Mouse (Mus musculus) hindbrain, embryonic 15.5 days (tissue): ENCODE data around the gene Cdc34. TPM values are rescaled to one million over a fixed set of nuclear protein-coding genes. Genes with fewer than 3 reads are reported as not detected.

Source experiments
- ATAC-seq: fragments of 200-750 bp; cut with Nextera tagmentation; 2 replicates; pipeline ENCODE4 v1.8.0; 2017; ENCODE audit warnings: low read depth, moderate number of reproducible peaks, moderate TSS enrichment; ENCODE audit not compliant: low FRiP score
- H3K27ac ChIP-seq: fragments of 300-500 bp; sonication (generic); replicated peaks from 2 replicates; pipeline ENCODE4 v1.5.1; 2015; ENCODE audit warnings: mild to moderate bottlenecking, inconsistent platforms
- H3K27me3 ChIP-seq: fragments of 300-500 bp; sonication (generic); 2 replicates; pipeline ENCODE4 v1.6.1; 2015; ENCODE audit warnings: control low read depth, inconsistent platforms
- H3K36me3 ChIP-seq: fragments of 300-500 bp; sonication (generic); 2 replicates; pipeline ENCODE4 v1.6.1; 2015; ENCODE audit warnings: control low read depth, inconsistent platforms
- H3K4me1 ChIP-seq: fragments of 300-500 bp; sonication (generic); replicated peaks from 2 replicates; pipeline ENCODE4 v1.6.1; 2015; ENCODE audit warnings: control low read depth, inconsistent platforms
- H3K4me2 ChIP-seq: fragments of 300-500 bp; sonication (generic); 2 replicates; pipeline ENCODE4 v1.6.1; 2015; ENCODE audit warnings: moderate library complexity, mild to moderate bottlenecking, inconsistent platforms
- H3K4me3 ChIP-seq: fragments of 300-500 bp; sonication (generic); 2 replicates; pipeline ENCODE4 v1.5.1; 2015; ENCODE audit warnings: mild to moderate bottlenecking, inconsistent platforms
- H3K9ac ChIP-seq: fragments of 300-500 bp; sonication (generic); 2 replicates; pipeline ENCODE4 v1.6.1; 2015; ENCODE audit warnings: inconsistent platforms
- H3K9me3 ChIP-seq: fragments of 300-500 bp; sonication (generic); 2 replicates; pipeline ENCODE4 v1.6.1; 2016; ENCODE audit warnings: control low read depth, inconsistent platforms
- WGBS: fragments of 180-500 bp; shearing (Covaris S2); methylation state at CpG from one replicate; pipeline ENCODE4 v1.1.7; 2015; 5-methylcytosine and 5-hydroxymethylcytosine counted together
- polyA plus RNA-seq: library from polyadenylated mRNA; unstranded; fragments of >200 nt; fragmentation: Nextera tagmentation; extraction: Ambion mirVana; gene quantifications from 2 replicates; pipeline ENCODE4 v1.2.1, GENCODE M21; 2015

Cdc34 gene
- polyA plus RNA-seq, 1 experiment from 2014 or later: 91.7 TPM

DNA sequence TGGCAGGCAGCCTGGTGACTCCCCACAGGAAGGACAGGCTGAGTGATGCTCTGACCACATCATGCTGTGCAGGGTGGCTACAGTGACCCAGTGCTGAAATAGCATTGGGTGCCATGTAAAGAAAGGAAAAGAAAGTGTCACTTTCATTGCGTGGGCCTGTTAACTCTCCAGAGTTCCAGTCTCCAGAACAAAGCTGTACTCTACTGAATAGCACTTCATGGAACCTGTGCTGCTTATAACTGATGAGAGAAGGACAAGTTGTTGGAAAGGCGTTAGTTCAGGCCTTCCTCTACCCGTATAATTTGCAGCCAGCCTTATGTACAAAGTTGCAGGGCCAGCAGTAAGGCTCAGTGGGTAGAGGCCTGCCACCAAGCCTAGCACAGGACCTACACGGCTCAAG is 6.7 kb downstream of the Cdc34 start, which contains the start of gene Gzmm:
Gene Gzmm (plus strand): TSS at position 301 of the 400 bp plus-strand sequence.
- no peak within 1 kb of the TSS for H3K27ac ChIP-seq
- WGBS: 80% methylated on average over 4 of the region's 4 CpGs
- H3K9ac ChIP-seq: no peak within 1 kb of the TSS
- H3K9me3 ChIP-seq: no peaks in the 10 kb centered on the region
- peaks cover 7% of the 10 kb centered on the region for H3K4me1 ChIP-seq
- H3K4me3 ChIP-seq: no peak within 1 kb of the TSS
- peaks cover 46% of the 10 kb centered on the region for H3K36me3 ChIP-seq
- no peak for ATAC-seq
- H3K4me2 ChIP-seq: no peak within 1 kb of the TSS
- H3K27me3 ChIP-seq: no peaks in the 10 kb centered on the region

DNA sequence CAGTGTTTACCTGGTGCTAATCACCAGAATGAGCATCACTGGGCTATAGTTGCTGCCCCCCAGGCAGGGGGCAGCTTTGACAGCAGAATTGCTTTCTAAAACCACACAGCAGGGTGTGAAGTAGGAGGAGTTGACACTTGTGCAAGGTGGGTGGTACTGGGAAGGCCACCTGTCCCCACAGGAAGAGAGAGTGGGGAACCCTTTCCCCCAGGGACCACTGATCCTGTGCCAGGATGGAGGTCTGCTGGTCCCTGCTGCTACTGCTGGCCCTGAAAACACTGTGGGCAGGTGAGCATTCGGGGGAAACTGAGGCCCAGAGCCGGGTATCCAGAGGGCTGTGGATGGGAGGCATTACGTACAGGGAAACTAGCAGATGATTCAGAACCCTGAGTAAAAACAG is 7.2 kb downstream of the Cdc34 start:
- ATAC-seq: no peak
- H3K27ac ChIP-seq: no peak overlapping the region

DNA sequence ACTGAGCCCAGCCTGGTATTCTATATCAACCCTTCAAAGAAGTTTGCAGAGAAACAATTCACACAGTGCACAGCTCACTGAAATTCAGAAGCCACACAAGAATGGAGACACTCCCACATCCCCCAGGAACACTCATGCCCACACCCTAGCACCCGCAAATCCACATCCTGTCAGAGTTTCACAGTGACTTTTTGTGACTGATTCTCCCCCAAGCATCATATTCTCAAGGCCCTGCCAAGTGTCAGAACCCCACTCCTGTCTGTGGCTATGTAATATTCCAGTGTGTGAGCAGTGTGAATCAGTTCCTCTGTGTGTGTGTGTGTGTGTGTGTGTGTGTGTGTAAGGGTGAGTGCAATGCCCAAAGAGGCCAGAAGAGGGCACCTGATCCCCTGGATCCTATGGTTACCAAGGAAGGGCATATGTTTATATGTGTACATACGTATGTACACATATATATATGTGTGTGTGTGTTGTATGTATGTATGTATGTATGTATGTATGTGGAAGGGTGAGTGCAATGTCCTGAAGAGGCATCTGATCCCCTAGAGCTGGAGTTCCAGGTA is 10.1 kb downstream of the Cdc34 start:
- ATAC-seq: no peak
- H3K27ac ChIP-seq: no peak overlapping the region
- WGBS: 98% methylated on average over 2 of the region's 2 CpGs

More for the DNA sequence above, 7.2 kb downstream of the Cdc34 start:
- H3K4me1 ChIP-seq: peaks cover 2% of the 10 kb centered on the region
- H3K4me3 ChIP-seq: no peak overlapping the region
- peaks cover 46% of the 10 kb centered on the region for H3K36me3 ChIP-seq
- 100% methylated on average over 3 of the region's 3 CpGs for WGBS
- no peak overlapping the region for H3K4me2 ChIP-seq
- no peaks in the 10 kb centered on the region for H3K9me3 ChIP-seq
- H3K27me3 ChIP-seq: no peaks in the 10 kb centered on the region
- H3K9ac ChIP-seq: no peak overlapping the region

DNA sequence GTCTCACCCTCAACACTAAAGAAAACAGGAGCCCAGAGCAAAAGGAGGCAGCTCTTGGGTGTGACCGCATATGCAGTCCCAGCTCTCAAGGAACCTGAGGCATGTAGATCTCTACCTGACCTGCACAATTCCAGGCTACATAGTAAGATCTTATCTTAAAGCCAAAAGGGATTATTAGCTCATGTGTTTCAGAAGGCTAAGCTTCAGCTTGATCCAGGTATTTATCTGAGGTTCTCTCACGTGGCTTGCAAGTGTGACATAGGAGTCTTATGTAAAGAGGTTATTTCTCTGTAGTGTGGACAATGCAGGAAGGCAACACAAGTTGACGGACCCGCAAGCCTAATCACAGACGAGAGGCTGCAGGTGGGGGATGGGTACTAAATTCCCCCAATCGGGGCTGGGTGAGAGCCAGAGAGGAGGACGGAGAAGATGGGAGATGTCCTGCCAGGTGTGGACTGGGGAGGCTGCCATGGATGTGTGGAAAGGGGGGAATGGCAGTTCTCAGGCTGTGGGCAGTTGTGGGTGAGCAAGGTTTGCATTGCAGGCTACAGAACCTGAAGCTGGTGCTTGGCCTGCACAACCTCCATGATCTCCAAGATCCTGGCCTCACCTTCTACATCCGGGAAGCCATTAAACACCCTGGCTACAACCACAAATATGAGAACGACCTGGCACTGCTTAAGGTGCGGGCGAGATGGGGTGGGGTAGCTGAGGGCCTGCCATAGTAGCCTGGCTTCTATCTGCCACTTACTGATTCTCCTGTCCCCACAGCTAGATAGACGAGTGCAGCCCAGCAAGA is 11.8 kb downstream of the Cdc34 start:
- Histone ChIP-seq H3K27ac (no peak overlapping the region), H3K9ac (no peak overlapping the region), H3K36me3 (peaks cover 5% of the 10 kb centered on the region), H3K4me3 (no peak overlapping the region), H3K27me3 (no peaks in the 10 kb centered on the region), H3K4me1 (no peaks in the 10 kb centered on the region), H3K4me2 (no peak overlapping the region), H3K9me3 (no peaks in the 10 kb centered on the region)
- WGBS: 77% methylated on average over 12 of the region's 12 CpGs
- no peak for ATAC-seq

More for the DNA sequence above, 10.1 kb downstream of the Cdc34 start:
- H3K27me3 ChIP-seq: no peaks in the 10 kb centered on the region
- no peaks in the 10 kb centered on the region for H3K4me1 ChIP-seq
- H3K4me2 ChIP-seq: no peak overlapping the region
- no peaks in the 10 kb centered on the region for H3K9me3 ChIP-seq
- no peak overlapping the region for H3K4me3 ChIP-seq
- no peak overlapping the region for H3K9ac ChIP-seq
- H3K36me3 ChIP-seq: peaks cover 21% of the 10 kb centered on the region

DNA sequence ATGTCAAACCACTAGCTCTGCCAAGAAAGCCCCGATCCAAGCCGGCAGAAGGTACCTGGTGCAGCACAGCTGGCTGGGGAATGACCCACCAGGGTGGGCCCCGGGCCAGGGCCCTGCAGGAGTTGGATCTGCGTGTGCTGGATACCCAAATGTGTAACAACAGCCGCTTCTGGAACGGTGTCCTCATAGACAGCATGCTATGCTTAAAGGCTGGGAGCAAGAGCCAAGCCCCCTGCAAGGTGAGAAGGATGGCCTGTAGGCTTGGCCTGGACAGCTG is 12.3 kb downstream of the Cdc34 start:
- H3K4me1 ChIP-seq: no peaks in the 10 kb centered on the region
- no peaks in the 10 kb centered on the region for H3K9me3 ChIP-seq
- no peak overlapping the region for H3K9ac ChIP-seq
- no peaks in the 10 kb centered on the region for H3K36me3 ChIP-seq
- no peak for ATAC-seq
- H3K27me3 ChIP-seq: no peaks in the 10 kb centered on the region
- no peak overlapping the region for H3K4me2 ChIP-seq
- WGBS: 63% methylated on average over 6 of the region's 6 CpGs
- H3K27ac ChIP-seq: no peak overlapping the region
- no peak overlapping the region for H3K4me3 ChIP-seq

DNA sequence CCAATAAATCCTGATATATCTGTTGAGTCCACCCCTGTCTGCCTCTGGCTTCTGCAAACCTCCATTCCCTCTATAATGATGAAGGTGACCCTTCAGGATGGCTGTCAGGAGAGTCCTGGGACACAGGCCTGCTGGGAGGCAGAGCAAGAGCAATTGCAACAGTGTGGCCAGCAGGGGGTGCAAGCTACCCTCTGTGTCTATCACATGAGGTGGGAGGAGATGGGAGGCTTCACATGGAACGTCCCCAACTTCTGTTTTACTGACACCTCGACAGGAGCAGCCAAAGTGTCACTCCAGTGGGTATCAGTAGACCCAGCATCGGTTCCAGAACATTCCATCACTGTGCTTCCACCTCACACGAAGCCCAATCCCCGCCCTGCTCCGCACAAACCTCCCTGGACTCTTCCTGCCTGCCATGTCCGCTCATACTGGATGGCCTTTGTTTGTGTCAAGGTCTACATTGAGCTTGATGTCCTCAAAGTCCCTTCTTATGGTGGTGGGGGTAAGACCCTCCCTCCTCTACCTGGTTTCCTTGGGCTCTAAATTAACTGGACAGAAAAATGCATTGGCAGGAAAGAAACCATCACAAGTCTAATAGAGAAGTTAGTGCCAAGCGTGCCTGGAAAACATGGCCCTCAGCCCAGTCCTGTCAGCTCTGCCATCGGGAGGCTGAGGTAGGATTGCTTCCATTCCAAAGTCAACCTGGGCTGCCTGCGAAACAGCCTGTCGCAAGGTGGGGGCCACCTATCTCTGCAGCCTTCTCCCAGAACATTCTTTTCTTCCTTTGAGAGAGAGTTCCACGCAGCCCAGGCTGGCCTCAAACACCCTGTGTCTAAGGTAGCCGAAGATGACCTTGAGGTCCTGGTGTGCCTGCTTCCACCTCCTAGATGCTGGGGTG is 13.5 kb downstream of the Cdc34 start:
- Histone ChIP-seq H3K4me2 (no peak overlapping the region), H3K9me3 (no peaks in the 10 kb centered on the region), H3K4me1 (no peaks in the 10 kb centered on the region), H3K4me3 (no peak overlapping the region), H3K27ac (peak overlapping the region; percentile 51; the same call in 1 of the 2 replicates), H3K27me3 (no peaks in the 10 kb centered on the region), H3K36me3 (no peaks in the 10 kb centered on the region), H3K9ac (no peak overlapping the region)
- 63% methylated on average over 13 of the region's 13 CpGs for WGBS
- no peak; the same call in 1 of the 2 replicates for ATAC-seq

DNA sequence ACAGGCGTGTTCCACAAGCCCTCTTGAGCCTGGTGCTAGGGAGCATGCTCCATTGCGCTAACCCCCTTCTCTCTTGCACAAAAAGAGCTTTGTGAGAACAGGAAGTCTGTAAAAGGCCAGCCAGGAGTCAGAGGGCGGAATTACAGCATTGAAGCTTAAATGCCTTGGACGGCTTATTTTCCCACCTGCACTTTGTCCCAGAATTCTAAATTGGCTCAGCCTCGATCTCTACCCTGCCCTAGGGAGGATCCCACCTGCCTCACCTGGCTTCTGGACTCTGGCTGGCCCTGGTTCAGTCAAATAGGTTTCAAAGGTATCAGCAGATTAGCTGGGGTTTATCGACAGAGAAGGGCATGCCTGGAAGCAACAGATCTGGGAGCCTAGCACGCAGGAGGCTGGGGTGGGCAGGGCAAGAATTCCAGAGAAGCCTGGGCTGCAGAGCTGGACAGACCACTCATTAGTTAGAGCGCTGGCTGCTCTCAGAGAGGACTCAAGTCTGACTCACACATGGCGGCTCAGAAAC is 14.2 kb downstream of the Cdc34 start:
- Histone ChIP-seq H3K4me3 (no peak overlapping the region), H3K27ac (peak overlapping the region; percentile 51; the same call in 1 of the 2 replicates)

DNA sequence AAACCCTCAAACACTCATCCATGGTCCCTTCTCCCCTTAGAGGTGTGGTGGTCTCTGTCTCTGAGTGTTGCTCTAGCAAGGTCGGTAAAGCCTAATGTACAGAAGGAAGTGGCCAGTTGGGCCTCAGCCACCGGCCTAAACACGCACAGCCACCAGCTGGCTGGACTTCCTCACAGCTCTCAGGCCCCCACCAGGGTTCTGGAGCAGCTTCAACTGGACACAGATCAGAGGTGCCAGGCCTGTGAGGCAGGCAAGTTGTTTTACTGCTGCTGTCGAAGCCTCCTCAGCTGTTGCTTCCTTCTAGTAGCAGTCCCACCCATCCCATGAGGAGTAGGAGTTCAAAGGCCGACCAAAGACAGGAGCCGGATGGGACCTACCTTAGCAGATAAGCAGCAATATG is 15.9 kb downstream of the Cdc34 start:
- H3K4me3 ChIP-seq: no peak overlapping the region
- no peak overlapping the region for H3K9ac ChIP-seq
- H3K27me3 ChIP-seq: no peaks in the 10 kb centered on the region
- no peak for ATAC-seq
- H3K9me3 ChIP-seq: no peaks in the 10 kb centered on the region
- no peaks in the 10 kb centered on the region for H3K36me3 ChIP-seq
- H3K4me2 ChIP-seq: no peak overlapping the region
- no peaks in the 10 kb centered on the region for H3K4me1 ChIP-seq
- 79% methylated on average over 6 of the region's 6 CpGs for WGBS
- H3K27ac ChIP-seq: no peak overlapping the region

More for the DNA sequence above, 14.2 kb downstream of the Cdc34 start:
- 74% methylated on average over 9 of the region's 9 CpGs for whole genome bisulfite sequencing
- no peaks in the 10 kb centered on the region for H3K27me3 ChIP-seq
- H3K9me3 ChIP-seq: no peaks in the 10 kb centered on the region
- ATAC-seq: no peak
- H3K36me3 ChIP-seq: no peaks in the 10 kb centered on the region
- H3K4me2 ChIP-seq: no peak overlapping the region
- H3K4me1 ChIP-seq: no peaks in the 10 kb centered on the region
- no peak overlapping the region for H3K9ac ChIP-seq

DNA sequence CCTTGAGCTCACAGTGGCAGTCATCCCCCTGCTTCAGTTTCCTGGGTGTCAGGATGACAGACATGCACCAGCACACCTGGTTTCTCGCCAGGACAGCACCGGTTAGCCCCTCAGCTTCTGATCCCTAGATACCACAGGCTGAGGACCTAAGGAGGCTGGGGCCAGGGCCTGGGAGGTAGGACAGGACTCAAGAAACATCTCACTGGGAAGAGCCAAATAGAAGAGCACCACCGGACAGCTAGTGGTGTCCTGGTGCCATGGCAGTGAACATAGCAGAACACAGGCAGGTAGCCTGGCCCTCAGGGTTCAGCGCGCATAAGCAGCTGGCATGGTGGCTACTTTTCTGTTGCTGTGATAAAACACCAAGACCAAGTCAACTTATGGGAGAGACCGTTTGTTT is 16.5 kb downstream of the Cdc34 start:
- Histone ChIP-seq H3K9me3 (no peaks in the 10 kb centered on the region), H3K4me3 (no peak overlapping the region), H3K4me2 (no peak overlapping the region), H3K4me1 (no peaks in the 10 kb centered on the region), H3K27ac (peak overlapping the region; percentile 21; the same call in 1 of the 2 replicates), H3K9ac (no peak overlapping the region), H3K36me3 (no peaks in the 10 kb centered on the region), H3K27me3 (no peaks in the 10 kb centered on the region)
- no peak for ATAC-seq
- WGBS: 94% methylated on average over 6 of the region's 6 CpGs

DNA sequence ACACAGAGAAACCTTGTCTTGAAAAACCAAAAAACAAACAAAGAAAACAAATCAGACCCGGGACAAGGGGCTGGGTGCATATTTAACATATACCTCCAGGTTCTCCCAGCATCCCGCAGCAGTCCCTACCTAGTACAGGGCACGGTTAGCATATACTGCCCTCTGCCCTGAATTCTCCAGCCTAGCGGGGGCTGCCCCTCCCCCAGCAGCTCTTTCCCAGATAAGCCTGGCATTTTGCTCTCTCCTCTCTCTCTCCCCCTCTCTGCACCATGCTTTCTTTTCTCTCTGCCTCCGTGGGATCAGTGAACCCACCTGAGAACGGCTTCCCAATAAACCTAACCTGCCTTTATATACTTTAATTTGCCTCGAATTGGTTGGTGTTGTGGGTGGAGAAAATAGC is 18.7 kb downstream of the Cdc34 start:
- Histone ChIP-seq H3K36me3 (no peaks in the 10 kb centered on the region), H3K27ac (peak overlapping the region; percentile 28; the same call in 1 of the 2 replicates), H3K4me2 (no peak overlapping the region), H3K27me3 (no peaks in the 10 kb centered on the region), H3K9ac (no peak overlapping the region), H3K9me3 (no peaks in the 10 kb centered on the region), H3K4me3 (no peak overlapping the region), H3K4me1 (peaks cover 10% of the 10 kb centered on the region)
- 61% methylated on average over 7 of the region's 7 CpGs for WGBS
- ATAC-seq: no peak

DNA sequence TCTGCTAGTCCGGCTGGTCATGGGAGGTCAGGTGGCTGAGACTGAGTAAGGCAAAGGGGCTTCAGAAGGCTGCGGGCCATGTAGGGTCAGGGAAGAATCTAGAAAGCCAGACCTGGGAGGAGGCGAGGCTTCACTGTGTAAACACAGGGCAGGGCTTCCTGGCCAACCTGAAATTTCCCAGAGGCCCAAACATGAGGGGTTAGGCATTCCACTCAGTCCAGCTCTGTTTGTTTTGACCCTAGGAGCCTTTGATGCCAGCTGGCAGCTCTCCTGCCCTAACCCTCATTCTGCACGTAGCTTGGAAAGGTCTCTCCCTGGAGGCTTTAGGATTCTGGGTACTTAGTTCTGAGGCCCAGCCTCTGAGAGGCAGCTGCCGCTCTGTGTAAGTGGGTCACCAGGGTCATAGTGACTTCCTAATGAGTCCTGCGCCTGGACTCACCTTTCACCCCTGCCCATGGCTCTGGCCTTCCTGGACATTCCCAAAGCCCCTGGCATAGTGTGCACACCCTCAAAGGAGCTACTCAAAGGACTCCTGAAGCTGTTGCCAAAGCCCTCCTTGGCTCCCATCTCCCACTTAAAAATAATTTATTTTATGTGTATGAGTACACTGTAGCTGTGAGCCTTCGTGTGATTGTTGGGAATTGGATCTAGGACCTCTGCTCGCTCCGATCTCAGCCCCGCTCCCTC is 19.6 kb downstream of the Cdc34 start:
- no peak for ATAC-seq
- no peaks in the 10 kb centered on the region for H3K27me3 ChIP-seq
- no peak overlapping the region for H3K4me3 ChIP-seq
- peaks cover 19% of the 10 kb centered on the region for H3K4me1 ChIP-seq
- no peak overlapping the region for H3K4me2 ChIP-seq
- 67% methylated on average over 10 of the region's 10 CpGs for WGBS
- H3K27ac ChIP-seq: peak overlapping the region; percentile 28; the same call in 1 of the 2 replicates
- H3K9ac ChIP-seq: no peak overlapping the region
- no peaks in the 10 kb centered on the region for H3K36me3 ChIP-seq
- H3K9me3 ChIP-seq: no peaks in the 10 kb centered on the region
